Mouse (Mus musculus) lung, postnatal 0 days (tissue): ENCODE results near the gene Wnt1.

Experiments used
- CTCF ChIP-seq: IDR thresholded peaks from 2 replicates; pipeline ENCODE4 v1.5.1; 2016; ENCODE audit warnings: antibody characterized with exemption, mild to moderate bottlenecking
- EP300 ChIP-seq: IDR thresholded peaks from 2 replicates; pipeline ENCODE4 v1.6.1; 2016; ENCODE audit warnings: antibody characterized with exemption, mild to moderate bottlenecking, control low read depth

DNA sequence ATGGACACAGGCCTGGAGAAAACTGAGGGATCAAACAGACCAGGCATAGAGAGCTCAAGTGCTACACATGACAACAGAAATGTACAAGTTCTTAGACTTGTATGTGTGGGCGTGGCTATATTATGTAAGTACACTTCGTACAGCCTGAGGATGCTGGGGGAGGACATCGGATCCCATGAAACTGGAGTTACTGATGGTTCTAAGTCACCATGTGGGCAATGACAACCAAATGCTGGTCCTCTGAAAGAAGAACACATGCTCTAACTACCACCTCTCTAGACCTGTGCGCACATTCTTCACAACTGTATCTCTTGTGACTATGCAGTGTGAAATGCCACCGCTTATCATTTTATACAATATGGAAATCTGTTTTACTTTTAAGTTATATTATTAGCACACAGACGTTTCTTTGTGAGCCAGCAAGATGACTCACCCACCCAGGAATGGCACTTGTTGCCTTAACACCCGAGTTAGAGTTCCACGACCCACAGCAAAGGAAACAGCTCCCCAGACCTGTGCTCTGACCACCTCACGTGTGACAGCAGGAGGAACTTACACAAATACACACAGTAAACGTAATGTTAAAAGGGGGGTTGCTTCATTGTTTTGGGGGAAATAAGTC lies 43.2 kb upstream of the Wnt1 start:
- TF ChIP-seq EP300 (no peak), CTCF (no peak)
